Mouse (Mus musculus) forebrain, embryonic 12.5 days (tissue): ENCODE data around the gene Prkag3. TPM values are rescaled to one million over a fixed set of nuclear protein-coding genes. Genes with fewer than 3 reads are reported as not detected.

Source experiments
- ATAC-seq: fragments of 200-750 bp; cut with Nextera tagmentation; 2 replicates; pipeline ENCODE4 v1.8.0; 2017; ENCODE audit warnings: moderate TSS enrichment; ENCODE audit not compliant: low FRiP score
- H3K27ac ChIP-seq: fragments of 300-500 bp; sonication (generic); 2 replicates; pipeline ENCODE4 v1.5.1; 2016; ENCODE audit warnings: mild to moderate bottlenecking
- H3K27me3 ChIP-seq: fragments of 300-500 bp; sonication (generic); 2 replicates; pipeline ENCODE4 v1.6.1; 2016; ENCODE audit warnings: mild to moderate bottlenecking
- H3K36me3 ChIP-seq: fragments of 300-500 bp; sonication (generic); replicated peaks from 2 replicates; pipeline ENCODE4 v1.6.1; 2016; ENCODE audit warnings: mild to moderate bottlenecking
- H3K4me1 ChIP-seq: fragments of 300-500 bp; sonication (generic); 2 replicates; pipeline ENCODE4 v1.6.1; 2016
- H3K4me2 ChIP-seq: fragments of 300-500 bp; sonication (generic); 2 replicates; pipeline ENCODE4 v1.6.1; 2016; ENCODE audit warnings: mild to moderate bottlenecking, moderate library complexity
- H3K4me3 ChIP-seq: fragments of 300-500 bp; sonication (generic); replicated peaks from 2 replicates; pipeline ENCODE4 v1.5.1; 2016; ENCODE audit warnings: mild to moderate bottlenecking
- H3K9ac ChIP-seq: fragments of 300-500 bp; sonication (generic); 2 replicates; pipeline ENCODE4 v1.6.1; 2016; ENCODE audit warnings: mild to moderate bottlenecking
- H3K9me3 ChIP-seq: fragments of 300-500 bp; sonication (generic); 2 replicates; pipeline ENCODE4 v1.6.1; 2016
- WGBS: fragments of 180-500 bp; shearing (Covaris S2); methylation state at CpG from one replicate; pipeline ENCODE4 v1.1.7; 2016; 5-methylcytosine and 5-hydroxymethylcytosine counted together
- polyA plus RNA-seq: library from polyadenylated mRNA; unstranded; fragments of >200 nt; fragmentation: Nextera tagmentation; extraction: Ambion mirVana; gene quantifications from 2 replicates; pipeline ENCODE4 v1.2.1, GENCODE M21; 2016

Prkag3 gene
- polyA plus RNA-seq, 1 experiment from 2014 or later, result not detected

DNA sequence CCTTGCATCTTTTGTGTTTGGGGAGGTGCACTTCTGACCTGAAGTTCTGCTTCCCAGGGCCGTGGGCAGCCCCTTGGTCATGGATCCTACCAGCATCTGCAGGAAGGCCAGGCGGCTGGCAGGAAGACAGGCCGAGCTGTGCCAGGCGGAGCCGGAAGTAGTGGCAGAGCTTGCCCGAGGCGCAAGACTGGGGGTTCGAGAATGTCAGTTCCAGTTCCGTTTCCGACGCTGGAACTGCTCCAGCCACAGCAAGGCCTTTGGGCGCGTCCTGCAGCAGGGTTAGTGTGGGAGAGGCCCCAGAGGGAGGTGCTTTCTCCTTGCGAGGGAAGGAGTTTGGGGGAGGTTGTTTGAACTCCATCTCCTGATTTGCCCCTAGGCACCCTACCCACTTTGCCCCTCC is 33.0 kb upstream of the Prkag3 start:
- Histone ChIP-seq H3K4me1 (peaks cover 12% of the 10 kb centered on the region), H3K9me3 (no peaks in the 10 kb centered on the region), H3K4me3 (no peak overlapping the region), H3K36me3 (no peaks in the 10 kb centered on the region), H3K27ac (no peak overlapping the region), H3K9ac (no peak overlapping the region), H3K27me3 (peaks cover 94% of the 10 kb centered on the region), H3K4me2 (no peak overlapping the region)
- ATAC-seq, result no peak
- WGBS, result 10% methylated on average over 14 of the region's 14 CpGs

DNA sequence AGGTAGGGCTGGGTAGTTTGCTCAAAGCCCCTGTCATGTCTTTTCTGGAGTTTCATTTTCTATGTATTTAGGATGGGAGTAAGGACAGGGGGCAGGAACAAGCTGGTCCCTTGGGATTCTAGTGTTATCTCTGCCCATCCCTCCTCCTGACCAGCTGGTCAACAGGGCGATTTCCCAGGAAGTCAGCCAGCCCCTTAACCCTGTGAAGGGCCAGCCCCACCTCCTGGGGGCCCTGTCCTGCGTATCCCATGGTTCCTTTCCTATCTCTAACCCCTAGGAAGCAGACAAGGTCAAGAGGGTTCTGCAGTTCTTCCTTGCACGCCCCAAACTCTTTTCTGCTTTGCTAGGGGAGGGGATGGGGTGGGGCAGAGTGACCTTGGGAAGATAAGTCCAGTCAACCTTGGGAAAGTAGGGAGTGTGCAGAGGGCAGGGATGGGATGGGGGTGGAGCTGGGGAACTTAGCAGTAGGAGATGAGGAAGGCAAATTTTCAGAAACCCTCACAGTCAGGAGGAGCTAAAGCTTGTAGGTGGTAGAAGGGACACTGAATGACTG is 30.0 kb upstream of the Prkag3 start:
- H3K9ac ChIP-seq, result no peak overlapping the region
- no peak overlapping the region for H3K27ac ChIP-seq
- ATAC-seq, result no peak
- H3K4me1 ChIP-seq, result peaks cover 7% of the 10 kb centered on the region
- H3K4me3 ChIP-seq, result no peak overlapping the region
- no peaks in the 10 kb centered on the region for H3K9me3 ChIP-seq
- no peaks in the 10 kb centered on the region for H3K36me3 ChIP-seq
- H3K4me2 ChIP-seq, result no peak overlapping the region
- 22% methylated on average over 3 of the region's 3 CpGs for WGBS
- peaks cover 95% of the 10 kb centered on the region for H3K27me3 ChIP-seq

DNA sequence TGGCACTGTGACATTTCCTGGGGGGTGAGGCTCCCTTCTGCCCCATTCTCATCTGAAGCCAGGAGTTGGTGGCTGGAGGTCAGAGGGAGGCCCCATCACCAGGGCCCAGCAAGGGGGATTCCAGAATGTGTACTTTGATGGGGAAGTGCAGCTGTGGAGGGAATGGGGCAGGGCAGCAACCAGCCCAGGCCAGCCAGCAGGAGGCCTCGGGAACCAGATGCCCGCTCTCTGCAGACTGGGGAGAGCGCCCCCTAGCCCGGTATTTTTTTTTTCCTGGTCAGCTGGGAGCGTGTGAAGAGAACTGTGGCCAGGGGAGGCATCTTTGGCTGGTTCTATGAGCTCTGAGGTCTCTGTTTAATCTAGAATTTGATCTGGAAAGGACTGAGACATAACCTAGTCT is 26.8 kb upstream of the Prkag3 start:
- 4% methylated on average over 5 of the region's 5 CpGs for WGBS
- Histone ChIP-seq H3K4me2 (no peak overlapping the region), H3K27me3 (peaks cover 95% of the 10 kb centered on the region), H3K27ac (no peak overlapping the region), H3K9me3 (no peaks in the 10 kb centered on the region), H3K9ac (no peak overlapping the region), H3K4me3 (no peak overlapping the region), H3K36me3 (no peaks in the 10 kb centered on the region), H3K4me1 (peaks cover 26% of the 10 kb centered on the region)
- ATAC-seq, result no peak

DNA sequence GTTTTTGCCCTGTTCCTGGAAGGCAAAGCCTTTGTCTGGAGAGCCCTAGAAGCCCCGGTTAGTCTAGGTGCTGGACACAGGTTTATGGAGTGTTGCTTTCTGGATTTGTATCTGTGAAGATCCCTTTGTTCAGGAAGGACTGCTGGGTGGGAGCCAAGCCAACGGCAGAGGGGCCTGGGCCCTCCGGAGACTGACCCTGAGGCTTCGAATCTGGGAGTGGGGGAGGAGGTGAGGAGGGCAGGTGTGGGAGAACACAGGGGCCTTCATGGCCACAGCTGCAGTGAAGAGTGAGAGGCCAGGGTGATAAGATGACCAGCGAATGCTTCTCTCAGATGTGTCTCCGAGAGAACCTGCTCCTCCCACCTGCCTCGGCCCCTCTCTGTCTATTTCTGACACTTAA is 25.0 kb upstream of the Prkag3 start:
- 11% methylated on average over 7 of the region's 7 CpGs for WGBS
- peaks cover 34% of the 10 kb centered on the region for H3K4me1 ChIP-seq
- H3K27ac ChIP-seq, result no peak overlapping the region
- no peak overlapping the region for H3K4me3 ChIP-seq
- no peaks in the 10 kb centered on the region for H3K9me3 ChIP-seq
- no peak overlapping the region for H3K9ac ChIP-seq
- no peaks in the 10 kb centered on the region for H3K36me3 ChIP-seq
- no peak for ATAC-seq
- H3K4me2 ChIP-seq, result no peak overlapping the region
- peaks cover 99% of the 10 kb centered on the region for H3K27me3 ChIP-seq

DNA sequence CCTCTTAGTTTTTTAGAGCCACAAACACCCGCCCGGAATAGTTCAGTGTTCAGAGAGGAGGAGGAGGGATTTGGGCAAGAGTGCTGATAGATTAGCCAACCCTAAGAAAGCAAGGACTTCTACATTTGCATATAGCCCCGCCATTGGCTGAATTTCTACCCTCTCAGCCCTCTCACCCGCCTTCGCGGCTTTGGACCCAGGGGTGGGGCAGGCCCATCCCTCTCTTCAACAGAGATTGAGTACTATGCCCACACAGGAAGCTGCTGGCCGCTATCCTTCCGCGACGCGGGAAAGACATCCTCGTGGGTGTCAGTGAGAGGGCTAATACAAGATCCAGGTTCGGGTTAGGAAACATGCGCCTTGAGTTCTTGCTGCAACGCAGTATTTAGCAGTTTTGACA is 24.1 kb upstream of the Prkag3 start:
- ATAC-seq, result peak; percentile 82
- Histone ChIP-seq H3K4me1 (peaks cover 34% of the 10 kb centered on the region), H3K36me3 (no peaks in the 10 kb centered on the region), H3K4me2 (peak overlapping the region; percentile 90), H3K9me3 (no peaks in the 10 kb centered on the region), H3K27ac (no peak overlapping the region), H3K27me3 (peaks cover 99% of the 10 kb centered on the region), H3K9ac (no peak overlapping the region), H3K4me3 (peak overlapping the region; percentile 13; the same call in 1 of the 2 replicates)
- under 1% methylated on average over 15 of the region's 15 CpGs for WGBS

DNA sequence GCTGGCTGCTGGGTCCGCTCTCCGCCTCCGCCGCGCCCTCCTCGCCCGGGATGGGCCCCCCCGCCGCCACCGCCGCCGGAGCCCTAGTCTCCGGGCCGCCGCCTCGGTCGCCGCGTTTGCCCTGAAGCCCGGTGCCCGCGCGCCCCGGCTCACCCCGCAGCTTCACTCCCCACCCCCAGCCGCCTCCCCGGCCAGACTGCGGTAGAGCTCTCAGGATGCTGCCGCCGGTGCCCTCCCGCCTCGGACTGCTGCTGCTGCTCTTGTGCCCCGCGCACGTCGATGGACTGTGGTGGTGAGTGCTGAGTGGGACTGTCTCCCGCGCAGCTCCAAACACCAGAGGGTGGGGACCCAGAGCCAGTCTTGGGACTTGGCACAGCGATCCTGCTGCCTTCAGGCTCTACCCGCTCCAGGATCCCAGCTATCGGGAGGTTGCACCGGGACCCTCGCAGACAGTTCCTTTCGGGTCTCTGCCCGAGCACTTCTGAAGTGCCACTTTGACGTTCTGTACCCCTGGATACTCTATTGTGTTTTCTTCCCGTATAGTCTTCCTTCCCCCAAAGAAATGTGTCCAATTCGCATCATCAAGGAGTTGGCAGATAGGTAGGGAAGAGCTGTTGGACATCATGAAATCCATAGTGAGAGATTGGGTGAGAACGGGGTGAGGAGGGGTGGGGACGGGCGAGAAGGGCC is 23.1 kb upstream of the Prkag3 start:
- Histone ChIP-seq H3K9ac (peak overlapping the region; percentile 55), H3K4me3 (peak overlapping the region; percentile 51), H3K4me2 (peak overlapping the region; percentile 90), H3K27me3 (peaks cover 100% of the 10 kb centered on the region), H3K9me3 (no peaks in the 10 kb centered on the region), H3K27ac (no peak overlapping the region), H3K36me3 (no peaks in the 10 kb centered on the region), H3K4me1 (peaks cover 34% of the 10 kb centered on the region)
- WGBS, result under 1% methylated on average over 44 of the region's 51 CpGs
- ATAC-seq, result no peak

DNA sequence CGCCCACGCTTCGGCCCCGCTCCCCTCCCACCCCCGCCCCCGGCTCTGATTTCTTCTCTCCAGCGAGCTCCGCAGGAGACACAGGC is 22.7 kb upstream of the Prkag3 start, which contains the start of gene Wnt6:
TSS of gene Wnt6 (plus strand) at position 48 of the 86 bp plus-strand sequence.
- H3K4me1 ChIP-seq, result peaks cover 34% of the 10 kb centered on the region

DNA sequence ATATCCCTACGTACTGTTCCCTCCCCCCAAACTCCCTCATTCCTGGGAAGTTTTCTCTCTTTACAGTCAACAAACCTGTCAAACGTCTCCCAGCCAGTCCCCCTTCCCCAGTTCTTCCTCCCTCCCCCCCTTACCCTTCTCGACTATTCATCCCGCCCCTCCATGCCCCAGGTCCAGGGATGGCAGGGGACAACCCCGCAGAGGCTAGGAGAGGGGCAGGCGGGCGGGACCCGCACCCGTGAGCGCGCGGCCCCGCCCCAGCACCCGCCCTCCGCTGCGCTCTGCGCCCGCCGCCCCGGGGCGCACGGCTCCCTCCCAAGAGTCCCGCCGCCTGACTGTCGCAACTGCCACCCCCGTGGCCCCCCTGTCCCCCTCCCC is 22.4 kb upstream of the Prkag3 start:
- Histone ChIP-seq H3K9ac (peak overlapping the region; percentile 55), H3K9me3 (no peaks in the 10 kb centered on the region), H3K27ac (no peak overlapping the region), H3K4me1 (peaks cover 34% of the 10 kb centered on the region), H3K4me3 (peak overlapping the region; percentile 51), H3K4me2 (peak overlapping the region; percentile 90), H3K36me3 (no peaks in the 10 kb centered on the region), H3K27me3 (peaks cover 100% of the 10 kb centered on the region)
- under 1% methylated on average over 26 of the region's 26 CpGs for whole genome bisulfite sequencing
- no peak for ATAC-seq

More for the DNA sequence above, 22.7 kb upstream of the Prkag3 start, which contains the start of gene Wnt6:
- 0% methylated on average over 8 of the region's 8 CpGs for WGBS
- Histone ChIP-seq H3K9ac (peak within 1 kb of the TSS; percentile 55), H3K9me3 (no peaks in the 10 kb centered on the region), H3K4me2 (peak within 1 kb of the TSS; percentile 90), H3K36me3 (no peaks in the 10 kb centered on the region), H3K4me3 (peak within 1 kb of the TSS; percentile 51), H3K27me3 (peaks cover 100% of the 10 kb centered on the region), H3K27ac (no peak within 1 kb of the TSS)
- ATAC-seq, result no peak

DNA sequence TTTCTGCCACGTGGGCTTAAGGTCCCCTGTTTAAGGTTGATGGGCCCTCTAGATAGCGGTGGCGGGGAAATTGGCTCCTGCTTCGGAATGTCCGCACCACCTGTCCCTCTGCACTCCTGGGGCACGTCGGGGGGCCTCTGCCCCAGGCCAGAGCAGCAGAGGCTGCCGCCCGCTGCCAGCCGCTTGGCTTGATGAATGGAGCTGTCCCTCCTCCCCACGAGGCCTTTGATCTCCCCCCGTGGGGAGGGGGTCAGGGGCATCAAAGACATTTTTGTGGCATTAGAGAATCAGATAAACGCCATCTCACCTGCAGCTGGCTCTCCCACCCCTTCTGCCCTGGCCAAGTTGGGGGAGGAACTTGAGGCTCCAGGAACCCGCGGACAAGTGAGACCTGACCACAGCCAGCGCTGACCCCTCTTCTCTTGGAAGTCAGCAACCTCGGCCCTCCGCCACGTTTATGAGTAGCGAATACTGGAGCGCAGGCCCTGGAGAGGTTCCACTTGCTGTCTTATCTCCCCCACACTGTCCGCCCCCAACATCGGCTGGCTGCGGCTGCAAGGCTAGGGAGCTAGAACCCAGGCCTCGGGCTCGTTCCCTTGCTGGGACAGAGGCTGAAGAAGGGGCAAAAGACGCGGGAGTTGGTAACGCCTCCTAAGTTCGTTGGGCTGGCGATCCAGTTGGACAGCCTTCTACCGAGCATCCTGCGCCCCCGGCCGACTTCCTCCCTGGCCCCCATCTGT is 21.9 kb upstream of the Prkag3 start:
- Histone ChIP-seq H3K27me3 (peaks cover 99% of the 10 kb centered on the region), H3K27ac (no peak overlapping the region), H3K4me2 (peak overlapping the region; percentile 90), H3K9me3 (no peaks in the 10 kb centered on the region), H3K4me1 (peaks cover 34% of the 10 kb centered on the region), H3K9ac (peak overlapping the region; percentile 55; the same call in 1 of the 2 replicates), H3K4me3 (peak overlapping the region; percentile 51), H3K36me3 (no peaks in the 10 kb centered on the region)
- ATAC-seq, result no peak
- WGBS, result under 1% methylated on average over 35 of the region's 35 CpGs

DNA sequence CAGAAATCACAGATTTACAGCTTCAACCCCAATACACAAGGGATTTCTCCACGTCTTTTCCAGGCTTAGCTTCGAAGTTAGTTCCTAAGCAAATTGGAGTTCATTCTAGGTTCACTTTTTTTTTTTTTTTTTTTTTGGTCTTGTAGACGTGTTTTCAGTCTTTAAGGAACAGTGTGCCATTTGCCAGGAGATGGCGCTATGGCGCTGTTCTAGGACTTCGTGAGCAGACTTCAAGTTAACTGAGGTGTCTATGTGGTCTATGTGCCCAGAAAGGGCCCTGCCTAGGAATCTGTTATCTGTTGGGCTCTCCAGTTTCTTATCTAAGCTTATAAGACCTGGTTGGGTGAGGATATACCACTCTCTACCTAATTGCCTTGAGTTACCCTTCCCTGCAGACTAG is 14.1 kb upstream of the Prkag3 start:
- WGBS, result 4% methylated on average over 6 of the region's 6 CpGs
- no peak overlapping the region for H3K27ac ChIP-seq
- no peak for ATAC-seq
- H3K4me1 ChIP-seq, result no peaks in the 10 kb centered on the region
- peaks cover 67% of the 10 kb centered on the region for H3K27me3 ChIP-seq
- H3K9ac ChIP-seq, result no peak overlapping the region
- H3K36me3 ChIP-seq, result no peaks in the 10 kb centered on the region
- H3K4me2 ChIP-seq, result no peak overlapping the region
- no peaks in the 10 kb centered on the region for H3K9me3 ChIP-seq
- H3K4me3 ChIP-seq, result no peak overlapping the region

DNA sequence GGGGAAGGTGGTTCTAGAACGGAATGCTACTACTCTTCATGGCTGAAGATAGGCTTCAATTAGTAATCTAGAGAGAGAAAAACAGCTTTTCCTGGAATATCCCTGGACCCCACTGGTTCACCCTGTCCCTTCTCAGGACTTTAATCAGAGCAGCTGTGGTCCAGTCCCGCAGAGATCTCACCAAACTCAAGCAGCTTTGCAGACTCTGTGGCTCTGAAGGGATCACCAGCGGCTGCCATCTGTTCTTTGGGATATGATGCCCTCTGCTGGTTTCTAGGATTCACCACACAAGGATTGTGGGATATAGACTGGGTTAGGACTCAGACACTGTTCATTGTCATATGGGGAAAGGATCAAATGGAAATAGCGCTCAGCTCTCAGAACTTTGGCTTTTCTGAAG is 10.8 kb upstream of the Prkag3 start:
- H3K27ac ChIP-seq, result no peak overlapping the region
- H3K27me3 ChIP-seq, result peaks cover 43% of the 10 kb centered on the region
- 26% methylated on average over 4 of the region's 4 CpGs for WGBS
- no peaks in the 10 kb centered on the region for H3K4me1 ChIP-seq
- no peaks in the 10 kb centered on the region for H3K36me3 ChIP-seq
- no peak overlapping the region for H3K4me2 ChIP-seq
- no peak overlapping the region for H3K4me3 ChIP-seq
- no peak overlapping the region for H3K9ac ChIP-seq
- no peak for ATAC-seq
- no peaks in the 10 kb centered on the region for H3K9me3 ChIP-seq

DNA sequence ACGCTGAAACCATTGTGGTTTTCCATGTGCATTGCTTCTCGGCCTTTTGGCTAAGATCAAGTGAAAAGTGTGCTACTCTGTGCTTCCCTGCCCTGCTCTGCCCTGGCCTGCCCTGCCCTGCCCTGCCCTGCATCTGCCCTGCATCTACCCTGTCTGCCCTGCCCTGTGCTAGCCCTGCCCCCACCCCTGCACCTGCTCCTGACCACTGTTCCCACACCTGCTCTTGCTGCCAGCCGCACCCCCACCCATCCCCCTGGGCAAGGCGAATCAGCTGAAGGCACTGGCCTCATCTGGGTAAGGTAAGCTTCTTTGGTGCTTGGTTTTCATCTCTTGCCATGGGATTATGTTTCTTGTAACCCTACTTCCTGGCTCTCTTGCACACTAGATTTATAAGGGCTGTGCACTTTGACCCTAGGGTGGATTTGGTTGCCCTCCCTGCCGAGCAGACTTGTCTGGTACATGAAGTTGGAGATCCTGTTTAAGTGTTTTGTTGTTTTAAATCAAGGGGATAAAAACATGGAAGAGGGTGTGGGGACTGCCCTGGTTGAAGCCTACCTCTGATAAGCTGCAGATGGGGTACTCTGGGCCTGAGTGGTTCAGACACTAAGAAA is 5.3 kb upstream of the Prkag3 start:
- ATAC-seq, result no peak
- Histone ChIP-seq H3K9ac (no peak overlapping the region), H3K27ac (no peak overlapping the region), H3K4me3 (no peak overlapping the region), H3K4me2 (no peak overlapping the region), H3K36me3 (no peaks in the 10 kb centered on the region), H3K4me1 (no peaks in the 10 kb centered on the region), H3K9me3 (no peaks in the 10 kb centered on the region), H3K27me3 (peaks cover 19% of the 10 kb centered on the region)
- WGBS, result 72% methylated on average over 5 of the region's 5 CpGs
